Mouse (Mus musculus) frontal cortex, postnatal 25 days (tissue): ENCODE data around the gene Ficd.
"Not testable (repeated sequence)": the region's sequence is repeated elsewhere in the genome, so short reads cannot be mapped to it uniquely, and the experiment has no call there.

Source experiments
- DNase-seq, 2 experiments: peaks; one replicate each; pipeline ENCODE4 v3.0.0; 2022; ENCODE audit warnings: low spot score in 2 of 2

Ficd gene

DNA sequence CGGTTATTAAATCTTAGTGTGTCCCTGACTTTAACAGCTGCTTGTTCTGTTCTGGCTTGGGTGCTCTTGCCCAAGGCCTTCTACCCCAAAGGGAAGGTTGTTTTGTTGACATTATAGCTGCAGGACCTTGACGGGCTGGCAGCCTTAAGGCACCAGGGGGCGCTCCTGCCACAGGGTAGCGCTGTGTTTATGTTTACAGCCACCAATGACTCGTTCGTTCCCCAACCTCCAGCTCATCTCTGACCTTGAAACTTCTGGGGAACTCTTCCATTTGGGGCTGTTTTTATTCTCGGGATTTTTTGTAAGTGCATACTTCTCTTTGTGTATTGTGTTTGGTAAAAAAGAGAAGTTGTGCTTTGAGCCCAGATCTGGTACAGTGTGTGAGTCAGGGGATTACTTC lies 38.1 kb downstream of the Ficd start:
- peak; percentile 82 to 85 for DNase-seq

DNA sequence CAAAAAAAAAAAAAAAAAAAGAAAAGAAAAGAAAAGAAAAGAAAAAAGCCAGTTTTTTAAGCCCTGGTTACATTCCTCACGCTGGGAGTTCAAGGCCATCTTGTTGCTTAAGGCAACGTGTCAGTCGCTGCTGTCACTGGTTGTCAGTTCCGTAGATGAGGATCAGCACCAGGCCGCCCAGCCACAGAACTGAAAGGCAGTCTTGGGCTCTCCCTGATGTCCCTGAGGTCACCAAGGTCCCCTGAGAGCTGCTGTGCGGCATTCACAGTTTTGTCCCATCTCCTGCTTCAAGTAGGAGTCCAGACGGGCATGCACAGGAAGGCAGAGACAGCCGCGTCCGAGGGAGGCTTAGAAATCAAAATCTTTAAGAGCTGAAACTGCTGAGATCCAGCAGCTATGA lies 40.0 kb downstream of the Ficd start:
- no peak for DNase-seq

- DNase-seq: no peak
These were observed 40.7 kb downstream of the Ficd start for GRCm38 (mm10) chr5:113776128-113776895.

GRCm38 (mm10) chr5:113776896-113777226 lies 41.3 kb downstream of the Ficd start:
- no peak for DNase-seq

DNA sequence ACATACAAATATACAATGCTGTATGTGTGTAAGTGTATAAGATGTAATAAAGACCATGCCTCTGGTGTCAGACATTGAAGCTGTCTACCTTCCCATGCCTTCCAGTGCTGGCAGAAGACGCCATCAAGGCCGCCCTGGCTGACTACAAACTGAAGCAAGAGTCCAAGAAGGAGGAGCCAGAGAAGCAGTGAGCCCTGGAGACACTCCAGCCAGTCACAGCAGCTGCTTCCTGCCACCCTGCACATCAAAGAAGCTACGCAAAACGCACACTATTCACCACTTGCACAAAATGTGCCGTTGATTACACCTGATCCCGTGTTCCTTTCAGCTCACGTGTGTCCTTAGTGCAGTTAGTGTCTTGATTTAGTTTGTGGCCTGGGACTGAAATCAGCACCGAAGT lies 42.1 kb downstream of the Ficd start:
- DNase-seq: not testable (repeated sequence)

DNA sequence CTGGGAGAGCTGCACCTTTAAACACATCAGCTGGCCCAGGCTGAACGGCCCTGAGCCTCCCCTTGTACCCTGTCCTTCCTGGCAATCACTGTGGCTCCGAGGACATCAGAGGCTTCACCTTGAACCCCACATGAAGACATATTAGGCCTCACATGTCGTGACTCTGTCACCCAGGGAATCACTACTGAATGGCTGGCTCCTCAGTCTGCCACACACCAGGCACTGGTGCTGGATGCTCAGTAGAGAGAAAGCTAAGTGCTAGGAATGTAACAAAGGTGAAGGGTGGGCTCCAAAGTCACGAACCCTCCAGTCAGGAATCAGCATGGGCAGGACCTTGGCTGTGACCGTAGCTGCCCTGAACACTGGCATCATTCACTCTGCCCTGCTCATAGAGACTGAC lies 44.0 kb downstream of the Ficd start:
- no peak for DNase-seq

- no peak for DNase-seq
These were observed 44.6 kb downstream of the Ficd start for GRCm38 (mm10) chr5:113780082-113780752.

DNA sequence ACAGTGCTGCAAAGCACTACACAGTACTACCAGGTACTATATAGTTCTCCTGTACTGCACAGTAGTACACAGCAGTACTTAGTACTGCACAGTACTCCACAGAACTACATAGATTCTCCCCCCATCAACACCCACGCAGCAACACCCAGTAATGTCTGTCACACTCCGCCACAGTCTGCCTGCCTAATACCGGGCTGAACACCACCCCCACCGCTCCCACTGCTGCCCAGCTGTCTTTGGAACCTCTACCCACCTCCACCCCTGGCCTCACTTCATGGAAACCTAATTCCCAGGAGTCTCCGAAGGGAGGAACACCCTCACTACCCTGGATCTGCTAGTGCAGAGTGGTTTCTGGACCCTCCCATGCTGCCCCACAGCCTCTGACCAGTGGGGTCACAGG lies 45.2 kb downstream of the Ficd start:
- no peak for DNase-seq

DNA sequence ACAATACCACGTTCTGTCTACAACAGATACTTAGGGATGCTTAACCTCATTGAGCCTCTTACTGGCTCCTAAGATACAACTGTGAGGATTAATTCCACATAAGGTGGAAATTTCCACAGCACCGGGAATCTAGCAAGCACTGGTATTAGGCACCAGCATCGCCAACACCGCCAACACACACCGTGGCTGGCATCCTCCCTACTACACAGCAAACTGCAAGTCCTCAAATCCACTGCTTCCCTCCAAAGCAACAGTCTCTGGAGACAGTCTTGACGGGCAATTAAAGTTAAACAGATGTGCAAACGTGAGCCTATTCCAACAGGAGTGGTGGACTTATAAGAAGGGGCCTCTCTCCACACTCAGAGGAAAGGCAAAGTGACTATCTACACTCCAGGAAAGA lies 45.7 kb downstream of the Ficd start:
- no peak for DNase-seq

DNA sequence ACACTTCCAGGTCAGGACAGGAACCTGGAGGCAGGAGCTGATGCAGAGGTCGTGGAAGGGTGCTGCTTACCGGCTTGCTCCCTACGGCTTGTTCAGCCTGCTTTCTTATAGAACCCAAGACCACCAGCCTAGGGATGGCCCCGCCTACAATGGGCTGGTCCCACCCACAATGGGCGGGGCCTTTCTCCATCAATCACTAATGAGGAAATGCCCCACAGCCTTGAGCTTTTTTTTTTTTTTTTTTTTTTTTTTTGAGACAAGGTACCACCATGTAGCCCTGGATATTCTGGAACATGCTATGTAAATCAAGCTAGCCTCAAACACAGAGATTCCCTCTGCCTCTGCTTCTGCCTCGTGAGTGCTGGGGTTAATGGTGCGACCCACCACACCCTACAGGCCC lies 46.3 kb downstream of the Ficd start:
- no peak for DNase-seq

DNA sequence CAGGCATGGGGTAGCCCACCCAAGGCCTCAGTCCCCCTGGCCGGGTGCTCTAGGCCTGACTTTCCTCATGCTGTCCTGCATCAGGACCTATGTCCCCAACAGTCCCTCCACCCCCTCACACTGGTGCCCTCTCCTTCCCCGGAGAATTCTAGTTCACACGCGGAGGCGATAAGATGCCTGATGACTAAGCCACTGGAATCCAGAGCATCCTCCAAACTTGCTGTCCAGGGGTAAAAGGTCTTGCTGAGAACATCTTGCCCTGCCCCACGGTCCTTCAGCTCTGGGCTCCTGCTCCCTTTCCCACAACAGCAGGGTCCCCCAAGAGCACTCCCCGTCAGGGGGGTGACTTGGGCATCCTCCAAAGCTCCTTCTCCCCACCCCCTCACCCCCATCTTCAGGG lies 47.0 kb downstream of the Ficd start:
- no peak for DNase-seq

GRCm38 (mm10) chr5:113783581-113784001 lies 48.0 kb downstream of the Ficd start:
- DNase-seq: no peak

DNA sequence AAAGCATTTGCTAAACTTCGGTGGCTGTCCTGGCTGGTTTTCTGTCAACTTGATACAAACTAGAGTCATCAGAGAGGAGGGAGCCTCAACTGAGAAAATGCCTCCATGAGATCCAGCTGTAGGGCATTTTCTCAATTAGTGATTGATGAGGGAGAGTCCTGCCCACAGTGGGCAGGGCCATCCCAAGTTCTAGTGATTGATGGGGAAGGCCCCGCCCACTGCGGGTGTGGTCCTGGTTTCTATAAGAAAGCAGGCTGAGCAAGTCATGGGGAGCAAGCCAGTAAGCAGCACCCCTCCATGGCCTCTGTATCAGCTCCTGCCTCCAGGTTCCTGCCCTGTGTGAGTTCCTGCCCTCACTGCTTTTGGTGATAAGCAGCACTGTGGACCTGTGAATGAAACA lies 48.5 kb downstream of the Ficd start:
- DNase-seq: not testable (repeated sequence)

- no peak for DNase-seq
These were observed 51.4 kb downstream of the Ficd start for GRCm38 (mm10) chr5:113786985-113787384.

DNA sequence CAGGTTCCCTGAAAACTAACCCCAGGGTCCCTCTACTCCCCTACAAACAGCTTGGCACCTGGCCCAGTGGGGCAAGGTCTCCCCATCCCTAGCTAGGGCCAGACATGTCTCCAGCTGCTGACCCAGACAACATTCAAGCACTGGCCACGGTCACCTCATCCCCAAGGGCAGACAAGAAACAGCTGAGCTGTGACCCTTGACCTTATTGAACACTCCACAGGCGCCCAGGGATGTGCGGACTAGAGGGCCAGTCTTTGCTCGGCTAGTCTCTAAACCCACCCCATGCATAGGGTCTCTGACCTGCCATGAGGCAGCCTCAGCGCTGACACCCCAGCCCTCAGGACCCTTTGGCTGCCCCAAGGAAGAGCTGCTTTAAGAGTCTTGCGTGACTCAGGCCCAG lies 53.0 kb downstream of the Ficd start:
- no peak for DNase-seq

DNA sequence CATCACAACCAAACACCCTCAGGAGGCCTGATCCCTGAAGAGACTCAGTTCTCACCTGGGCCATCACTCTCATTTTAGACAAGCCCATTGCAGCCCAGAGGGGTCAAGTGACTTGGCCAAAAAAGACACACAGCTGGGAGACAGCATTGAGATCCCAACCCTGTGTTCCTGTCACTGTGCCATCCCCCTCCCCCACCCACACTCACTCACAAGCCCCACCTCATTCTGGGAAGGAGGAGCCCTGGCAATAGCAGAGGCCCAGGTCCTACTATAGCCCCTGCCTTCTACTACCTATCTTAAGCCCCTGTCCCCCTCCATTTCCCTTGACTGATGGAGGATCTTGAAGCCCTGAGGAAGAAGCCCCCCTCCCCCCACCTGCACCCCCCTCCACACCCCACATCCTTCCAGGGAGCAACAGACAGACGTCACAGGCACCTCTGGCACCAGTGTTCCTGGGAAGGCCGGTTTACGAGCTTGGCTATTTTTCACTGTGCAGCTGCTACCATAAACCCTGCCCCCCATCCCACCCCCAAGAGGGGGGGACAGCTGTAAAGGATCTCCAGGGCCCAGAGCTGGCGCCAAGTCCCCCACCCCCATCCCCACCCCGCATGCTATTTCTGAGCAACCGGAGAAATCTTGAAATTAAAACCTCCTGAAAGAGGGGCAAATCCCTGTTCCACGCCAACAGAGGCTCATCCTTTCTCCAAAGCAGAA lies 53.6 kb downstream of the Ficd start:
- DNase-seq: no peak
